Mouse (Mus musculus) neural tube, embryonic 15.5 days (tissue): ENCODE data around the gene Sestd1. TPM values are rescaled to one million over a fixed set of nuclear protein-coding genes. Genes with fewer than 3 reads are reported as not detected.

ENCODE experiments used
- ATAC-seq: fragments of 200-750 bp; cut with Nextera tagmentation; 2 replicates; pipeline ENCODE4 v1.8.0; 2017; ENCODE audit warnings: mild to moderate bottlenecking, moderate TSS enrichment, moderate library complexity; ENCODE audit not compliant: low FRiP score
- H3K27ac ChIP-seq: fragments of 300-500 bp; sonication (generic); replicated peaks from 2 replicates; pipeline ENCODE4 v1.5.1; 2015; ENCODE audit warnings: mild to moderate bottlenecking, inconsistent platforms
- H3K27me3 ChIP-seq: fragments of 300-500 bp; sonication (generic); replicated peaks from 2 replicates; pipeline ENCODE4 v1.6.1; 2015; ENCODE audit warnings: inconsistent platforms
- H3K36me3 ChIP-seq: fragments of 300-500 bp; sonication (generic); 2 replicates; pipeline ENCODE4 v1.6.1; 2015; ENCODE audit warnings: inconsistent platforms
- H3K4me1 ChIP-seq: fragments of 300-500 bp; sonication (generic); 2 replicates; pipeline ENCODE4 v1.6.1; 2015; ENCODE audit warnings: inconsistent platforms
- H3K4me2 ChIP-seq: fragments of 300-500 bp; sonication (generic); 2 replicates; pipeline ENCODE4 v1.6.1; 2015; ENCODE audit warnings: inconsistent platforms, mild to moderate bottlenecking, moderate library complexity
- H3K4me3 ChIP-seq: fragments of 300-500 bp; sonication (generic); replicated peaks from 2 replicates; pipeline ENCODE4 v1.5.1; 2015; ENCODE audit warnings: mild to moderate bottlenecking, inconsistent platforms
- H3K9ac ChIP-seq: fragments of 300-500 bp; sonication (generic); replicated peaks from 2 replicates; pipeline ENCODE4 v1.6.1; 2015; ENCODE audit warnings: mild to moderate bottlenecking, inconsistent platforms
- H3K9me3 ChIP-seq: fragments of 300-500 bp; sonication (generic); replicated peaks from 2 replicates; pipeline ENCODE4 v1.6.1; 2016; ENCODE audit warnings: inconsistent platforms
- WGBS: fragments of 180-500 bp; shearing (Covaris S2); methylation state at CpG from one replicate; pipeline ENCODE4 v1.1.7; 2015; ENCODE audit warnings: mixed read lengths; 5-methylcytosine and 5-hydroxymethylcytosine counted together
- polyA plus RNA-seq: library from polyadenylated mRNA; unstranded; fragments of >200 nt; fragmentation: Nextera tagmentation; extraction: Ambion mirVana; gene quantifications from 2 replicates; pipeline ENCODE4 v1.2.1, GENCODE M21; 2015

The Sestd1 gene
- polyA plus RNA-seq, 1 experiment from 2014 or later = 26.3 TPM

DNA sequence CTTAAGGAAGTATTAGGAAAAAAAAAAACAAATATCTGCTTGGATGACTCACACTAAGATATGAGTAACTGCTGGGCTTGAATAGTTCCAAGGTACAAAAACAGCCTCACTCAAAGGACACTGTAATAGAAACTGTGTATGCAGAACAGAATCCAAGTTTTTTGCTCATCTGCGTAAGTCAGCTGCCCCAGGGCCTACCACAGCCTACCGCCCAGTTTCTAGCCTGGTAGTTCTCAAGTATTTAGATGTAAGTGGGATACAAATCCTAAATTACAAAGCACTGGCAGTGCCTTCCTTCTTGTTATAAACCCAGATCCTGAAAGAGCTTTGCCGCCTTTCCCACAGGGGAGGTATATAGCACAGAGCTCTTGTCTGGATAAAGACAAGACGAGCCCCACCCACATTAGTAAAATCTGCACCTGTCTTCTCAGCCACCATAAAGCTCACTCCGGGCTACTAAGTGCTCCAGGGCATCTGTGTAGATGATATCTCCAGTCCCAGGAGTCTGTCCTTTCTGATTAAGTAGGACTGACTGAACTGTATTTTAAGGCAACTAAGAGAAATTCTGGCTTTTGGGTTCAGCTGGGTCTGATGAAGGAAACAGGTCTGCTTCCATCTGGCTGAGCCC lies 11.7 kb downstream of the Sestd1 start:
- Histone ChIP-seq H3K36me3 (no peaks in the 10 kb centered on the region), H3K9me3 (no peaks in the 10 kb centered on the region), H3K27me3 (no peaks in the 10 kb centered on the region), H3K4me1 (peaks cover 14% of the 10 kb centered on the region), H3K4me2 (no peak overlapping the region), H3K27ac (0 out of 2 replicates have a peak overlapping the region, but pooled peaks have one; percentile 23), H3K4me3 (no peak overlapping the region), H3K9ac (no peak overlapping the region)
- 56% methylated on average over 5 of the region's 5 CpGs for WGBS
- no peak for ATAC-seq

DNA sequence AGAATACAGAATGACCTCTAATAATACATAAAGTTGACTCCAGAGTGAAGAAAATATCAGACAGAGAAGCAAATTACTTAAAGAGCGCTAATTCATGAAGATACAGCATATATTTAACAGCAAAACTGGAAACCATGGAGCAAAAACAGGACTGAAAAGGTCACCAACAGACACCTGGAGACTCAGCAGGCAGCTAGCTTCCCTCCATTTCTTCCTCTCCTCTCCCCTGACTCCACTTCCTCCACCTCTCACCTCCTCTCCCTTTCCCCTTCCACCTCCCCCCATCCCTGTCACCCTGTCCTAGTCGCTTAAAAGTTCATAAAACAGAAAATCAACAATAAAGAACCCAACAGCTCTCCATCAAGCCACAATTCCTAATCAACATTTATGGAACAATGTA lies 13.5 kb downstream of the Sestd1 start:
- H3K27ac ChIP-seq = no peak overlapping the region
- no peaks in the 10 kb centered on the region for H3K9me3 ChIP-seq
- no peak overlapping the region for H3K9ac ChIP-seq
- peaks cover 11% of the 10 kb centered on the region for H3K4me1 ChIP-seq
- WGBS = 89% methylated on average over 2 of the region's 2 CpGs
- no peak overlapping the region for H3K4me2 ChIP-seq
- no peaks in the 10 kb centered on the region for H3K36me3 ChIP-seq
- H3K27me3 ChIP-seq = no peaks in the 10 kb centered on the region
- no peak for ATAC-seq
- no peak overlapping the region for H3K4me3 ChIP-seq

DNA sequence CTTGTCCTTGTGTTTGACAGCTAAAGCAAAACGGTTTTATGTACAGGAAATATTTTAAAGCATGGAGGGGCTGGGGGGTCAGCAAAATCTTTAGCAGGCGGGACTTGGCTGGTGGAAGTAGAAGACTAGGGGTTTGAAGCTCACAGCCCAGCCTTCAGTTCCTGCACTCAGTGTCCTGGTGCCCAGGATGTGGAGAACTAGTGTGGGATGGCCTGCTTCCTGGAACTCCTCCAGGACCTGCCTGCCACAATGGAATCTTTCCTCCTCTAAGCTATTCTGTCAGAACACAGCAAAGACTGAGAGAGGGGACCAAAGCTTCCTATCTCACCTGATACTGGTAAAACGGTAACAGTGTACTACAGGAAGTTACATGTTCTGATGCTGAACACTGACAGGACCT lies 14.4 kb downstream of the Sestd1 start:
- ATAC-seq = no peak
- H3K4me2 ChIP-seq = no peak overlapping the region
- H3K4me3 ChIP-seq = no peak overlapping the region
- H3K9ac ChIP-seq = no peak overlapping the region
- H3K36me3 ChIP-seq = no peaks in the 10 kb centered on the region
- H3K4me1 ChIP-seq = peaks cover 11% of the 10 kb centered on the region
- WGBS = 85% methylated on average over 3 of the region's 3 CpGs
- no peaks in the 10 kb centered on the region for H3K9me3 ChIP-seq
- no peaks in the 10 kb centered on the region for H3K27me3 ChIP-seq
- peak overlapping the region; percentile 37; the same call in 1 of the 2 replicates for H3K27ac ChIP-seq

DNA sequence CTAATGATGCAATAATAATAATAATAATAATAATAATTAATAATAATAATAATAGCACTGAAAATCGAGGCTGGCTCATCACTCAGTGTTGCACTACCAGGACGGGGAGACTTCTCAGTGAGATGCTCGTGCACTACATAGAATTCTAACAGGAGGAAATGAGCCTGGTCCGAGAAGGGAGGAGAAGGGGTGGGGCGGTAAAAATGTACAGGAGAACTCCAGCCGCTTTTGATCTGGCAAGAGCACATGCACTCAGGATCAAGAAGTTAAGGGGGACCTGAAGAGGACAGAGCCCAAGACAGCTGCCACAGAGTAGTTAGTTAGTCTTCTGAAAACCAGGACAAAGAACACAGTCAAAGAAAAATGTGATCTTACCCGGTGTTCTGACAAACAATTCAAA lies 15.1 kb downstream of the Sestd1 start:
- peaks cover 11% of the 10 kb centered on the region for H3K4me1 ChIP-seq

DNA sequence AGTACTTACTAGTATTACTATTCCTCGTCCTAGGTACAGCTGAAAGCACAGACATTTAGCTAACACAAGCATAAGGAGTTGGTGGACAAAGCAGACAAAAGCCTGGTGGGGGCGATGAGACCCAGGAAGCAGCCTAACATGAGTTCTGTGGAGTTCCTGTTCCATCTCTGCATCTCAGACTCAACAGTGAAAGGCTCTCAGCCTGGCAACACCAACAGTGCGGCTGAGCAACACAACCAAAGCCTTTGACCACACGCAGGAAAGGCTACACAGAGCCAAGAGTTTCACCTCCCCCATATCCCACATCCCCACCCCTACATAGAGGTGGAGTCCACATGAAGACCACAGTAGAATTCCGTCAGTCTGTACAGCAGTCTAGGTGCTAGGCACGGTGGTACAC lies 15.8 kb downstream of the Sestd1 start:
- no peak for ATAC-seq
- 87% methylated on average over 6 of the region's 6 CpGs for WGBS
- Histone ChIP-seq H3K9ac (no peak overlapping the region), H3K36me3 (no peaks in the 10 kb centered on the region), H3K27ac (no peak overlapping the region), H3K27me3 (no peaks in the 10 kb centered on the region), H3K4me1 (peaks cover 8% of the 10 kb centered on the region), H3K9me3 (no peaks in the 10 kb centered on the region), H3K4me2 (no peak overlapping the region), H3K4me3 (no peak overlapping the region)

More for the DNA sequence above, 15.1 kb downstream of the Sestd1 start:
- no peak for ATAC-seq
- Histone ChIP-seq H3K9ac (no peak overlapping the region), H3K4me3 (no peak overlapping the region), H3K36me3 (no peaks in the 10 kb centered on the region), H3K27me3 (no peaks in the 10 kb centered on the region), H3K4me2 (no peak overlapping the region), H3K9me3 (no peaks in the 10 kb centered on the region), H3K27ac (no peak overlapping the region)
- WGBS = 72% methylated on average over 7 of the region's 7 CpGs

DNA sequence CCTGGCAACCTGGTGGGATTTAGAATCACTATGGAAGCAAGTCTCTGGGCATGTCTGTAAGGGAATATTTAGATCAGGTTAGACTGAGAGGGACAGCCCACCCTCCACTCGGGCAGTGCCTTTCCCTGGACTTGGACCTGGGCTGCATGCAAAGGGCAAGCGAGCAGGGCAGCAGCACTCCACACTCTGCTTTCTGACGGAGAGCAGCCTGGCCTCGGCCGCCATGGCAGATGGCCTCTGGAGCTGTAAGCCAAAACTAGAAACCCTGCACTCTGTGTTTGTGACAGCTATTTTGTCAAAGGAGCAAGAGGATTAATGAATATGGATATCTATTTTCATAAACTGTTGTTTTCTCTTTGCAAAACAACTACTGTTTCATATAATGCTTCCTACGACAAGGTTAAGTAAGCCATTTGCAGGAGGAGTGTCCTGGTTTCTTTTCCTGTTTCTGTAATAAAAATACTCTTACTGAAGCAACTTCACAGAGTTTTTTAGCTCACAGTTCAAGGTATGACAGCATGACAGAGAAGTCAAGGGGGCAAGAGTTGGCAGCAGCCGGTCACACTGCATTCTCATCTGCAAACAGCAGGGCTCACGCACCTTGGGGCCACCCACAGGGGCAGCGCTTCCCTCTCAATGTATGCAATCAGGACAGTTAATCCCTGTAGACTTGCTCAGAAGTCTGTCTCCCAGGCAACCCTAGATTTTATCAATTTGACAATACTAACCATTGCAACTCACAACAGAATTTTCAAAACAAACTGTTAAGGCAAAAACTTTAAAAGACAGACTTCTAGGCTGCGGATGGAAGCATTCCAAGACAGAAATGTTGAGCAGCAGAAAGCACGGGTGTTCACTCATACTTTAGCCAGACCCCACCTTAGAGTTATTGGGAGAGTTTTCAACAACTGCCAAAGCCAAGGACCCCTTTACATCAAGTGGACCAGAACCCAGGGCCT lies 16.6 kb downstream of the Sestd1 start:
- WGBS = 64% methylated on average over 11 of the region's 11 CpGs
- no peak overlapping the region for H3K27ac ChIP-seq
- no peak overlapping the region for H3K4me2 ChIP-seq
- no peaks in the 10 kb centered on the region for H3K36me3 ChIP-seq
- ATAC-seq = no peak
- no peaks in the 10 kb centered on the region for H3K9me3 ChIP-seq
- H3K4me3 ChIP-seq = no peak overlapping the region
- peaks cover 4% of the 10 kb centered on the region for H3K4me1 ChIP-seq
- H3K27me3 ChIP-seq = no peaks in the 10 kb centered on the region
- H3K9ac ChIP-seq = no peak overlapping the region

DNA sequence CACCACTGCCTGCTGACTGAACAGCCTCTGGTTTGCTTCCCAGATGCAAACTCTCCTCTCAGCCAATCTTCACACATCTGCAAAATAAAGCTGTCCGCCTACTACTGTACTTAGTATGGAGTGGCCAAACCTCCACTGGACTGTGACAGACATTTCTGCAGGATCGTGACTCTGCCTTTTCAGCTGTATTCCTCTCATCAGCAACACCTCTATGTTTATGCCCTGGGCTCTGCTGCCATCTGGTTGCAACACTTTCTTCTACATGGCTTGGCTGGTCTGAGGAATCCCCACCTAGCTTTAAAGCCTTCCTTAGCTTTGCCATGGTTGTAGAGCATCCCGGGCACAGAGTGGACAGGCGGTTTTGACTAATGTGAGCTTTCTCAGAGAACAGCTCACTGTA lies 20.3 kb downstream of the Sestd1 start:
- no peak for ATAC-seq
- H3K9ac ChIP-seq = no peak overlapping the region
- no peak overlapping the region for H3K27ac ChIP-seq
- no peak overlapping the region for H3K4me3 ChIP-seq
- H3K9me3 ChIP-seq = no peaks in the 10 kb centered on the region
- H3K27me3 ChIP-seq = no peaks in the 10 kb centered on the region
- no peak overlapping the region for H3K4me2 ChIP-seq
- H3K36me3 ChIP-seq = no peaks in the 10 kb centered on the region; the same call in 1 of the 2 replicates
- WGBS = 78% methylated on average over 4 of the region's 4 CpGs
- 0 out of 2 replicates have a peak, but pooled peaks cover 4% of the 10 kb centered on the region for H3K4me1 ChIP-seq

DNA sequence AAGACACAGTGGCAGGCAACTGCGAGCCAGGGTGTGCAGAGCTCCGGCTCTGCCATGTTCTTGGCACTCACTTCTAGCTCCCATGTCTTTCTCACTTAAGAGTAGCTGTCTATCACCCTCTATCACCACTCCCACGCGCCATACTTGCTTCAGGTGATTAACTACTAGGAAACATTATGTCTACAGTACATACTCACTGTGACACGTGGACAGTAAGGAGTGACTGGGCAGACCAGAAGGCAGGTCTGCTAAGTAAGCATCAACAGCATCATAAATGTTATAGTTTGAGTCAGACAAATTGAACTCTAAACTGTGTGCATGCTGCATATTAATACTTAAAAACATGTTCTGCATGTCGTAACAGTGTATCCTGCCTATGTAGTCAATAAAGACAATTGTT lies 27.2 kb downstream of the Sestd1 start:
- no peaks in the 10 kb centered on the region; the same call in 1 of the 2 replicates for H3K36me3 ChIP-seq
- no peak overlapping the region for H3K4me2 ChIP-seq
- H3K27ac ChIP-seq = no peak overlapping the region
- H3K27me3 ChIP-seq = no peaks in the 10 kb centered on the region
- no peak overlapping the region for H3K4me3 ChIP-seq
- no peaks in the 10 kb centered on the region for H3K9me3 ChIP-seq
- peaks cover 20% of the 10 kb centered on the region for H3K4me1 ChIP-seq
- H3K9ac ChIP-seq = no peak overlapping the region
- 89% methylated on average over 6 of the region's 6 CpGs for WGBS
- ATAC-seq = no peak

DNA sequence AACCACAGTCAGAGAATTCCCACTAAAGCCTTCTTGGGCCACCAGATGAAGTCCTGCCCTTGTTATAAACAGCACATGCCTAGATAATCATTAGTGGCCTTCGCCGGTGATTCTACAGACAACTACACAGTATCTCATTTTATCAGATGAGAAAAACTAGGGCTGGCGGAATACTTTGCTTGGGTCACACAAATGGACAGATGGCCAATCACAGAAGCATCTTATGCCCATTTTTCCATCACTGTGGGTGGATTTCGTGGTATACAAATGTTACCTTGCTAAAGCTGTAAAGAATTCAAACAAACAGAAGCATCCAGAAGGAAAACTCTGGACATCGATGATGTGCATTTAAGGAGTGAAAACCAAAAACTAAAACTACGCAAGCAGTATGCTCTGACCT lies 28.7 kb downstream of the Sestd1 start:
- Histone ChIP-seq H3K27me3 (no peaks in the 10 kb centered on the region), H3K9me3 (no peaks in the 10 kb centered on the region), H3K27ac (no peak overlapping the region), H3K4me1 (peaks cover 16% of the 10 kb centered on the region), H3K4me2 (no peak overlapping the region), H3K9ac (no peak overlapping the region), H3K4me3 (no peak overlapping the region), H3K36me3 (no peaks in the 10 kb centered on the region; the same call in 1 of the 2 replicates)
- WGBS = 96% methylated on average over 6 of the region's 6 CpGs
- no peak for ATAC-seq

DNA sequence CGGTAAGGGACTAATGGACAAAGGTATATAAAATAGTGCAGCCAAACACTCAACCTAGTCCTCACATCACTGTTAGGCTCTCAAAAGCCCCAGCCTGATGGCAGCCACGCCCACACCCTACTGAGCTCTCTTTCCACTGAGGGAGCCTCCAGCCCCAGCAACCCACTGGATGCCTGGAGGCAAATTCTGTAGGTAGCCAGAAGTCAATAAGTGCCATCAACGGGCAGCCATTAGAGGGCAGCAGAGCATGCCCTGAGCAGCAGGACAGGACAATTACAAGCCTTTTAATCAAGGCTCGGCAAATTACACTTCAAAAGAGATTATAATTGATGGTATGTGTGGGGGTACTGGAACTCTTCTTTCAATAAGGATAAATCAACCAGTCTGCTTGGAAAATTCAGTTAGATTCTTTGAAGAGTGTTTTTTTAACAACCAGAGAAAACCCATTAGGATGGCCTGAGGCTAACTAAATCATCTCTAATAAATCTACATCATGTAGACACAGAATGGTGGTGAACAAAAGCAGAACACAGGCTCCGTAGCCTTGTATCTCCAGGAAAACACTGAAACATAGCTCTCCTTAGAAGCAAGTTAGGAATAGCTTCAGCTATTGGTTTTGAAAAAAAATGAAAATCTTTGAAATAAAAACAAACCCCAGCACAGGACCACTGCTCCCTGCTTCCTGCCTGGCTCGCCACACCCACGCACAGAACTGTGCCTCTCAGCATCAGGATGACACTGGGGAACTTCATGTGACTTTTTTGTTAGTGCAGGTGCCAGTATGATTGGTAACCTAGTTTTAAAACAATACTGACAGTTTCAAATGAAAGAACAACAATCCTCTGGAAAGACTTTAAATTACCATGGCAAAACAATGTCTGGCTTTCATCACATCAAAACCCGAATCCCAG lies 30.4 kb downstream of the Sestd1 start:
- no peaks in the 10 kb centered on the region for H3K9me3 ChIP-seq
- H3K4me1 ChIP-seq = peaks cover 27% of the 10 kb centered on the region
- H3K36me3 ChIP-seq = no peaks in the 10 kb centered on the region
- H3K9ac ChIP-seq = no peak overlapping the region
- H3K27ac ChIP-seq = 0 out of 2 replicates have a peak overlapping the region, but pooled peaks have one; percentile 4
- peak; percentile 14; the same call in 1 of the 2 replicates for ATAC-seq
- H3K4me3 ChIP-seq = no peak overlapping the region
- no peak overlapping the region for H3K4me2 ChIP-seq
- no peaks in the 10 kb centered on the region for H3K27me3 ChIP-seq
- 29% methylated on average over 8 of the region's 8 CpGs for WGBS

DNA sequence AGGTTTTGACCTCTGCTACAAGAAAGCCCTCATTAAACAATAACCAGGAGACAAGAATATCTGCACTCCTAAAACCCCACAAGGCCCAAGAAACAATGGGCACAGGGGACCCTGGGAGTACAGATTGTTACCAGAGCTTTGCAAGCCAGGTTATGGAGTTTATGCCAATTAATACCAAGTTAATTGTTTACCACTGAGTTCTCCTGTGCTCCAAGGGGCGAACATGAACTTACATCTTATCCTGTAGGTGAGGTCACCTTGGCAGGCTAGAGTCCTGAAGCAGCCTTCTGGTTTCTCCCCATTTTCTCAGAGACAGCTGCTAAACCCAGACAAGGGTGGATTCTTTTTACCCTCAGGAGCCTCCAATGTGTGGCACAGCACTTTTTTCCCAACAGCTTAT lies 32.0 kb downstream of the Sestd1 start:
- ATAC-seq = no peak
- Histone ChIP-seq H3K4me3 (no peak overlapping the region), H3K36me3 (peaks cover 3% of the 10 kb centered on the region; the same call in 1 of the 2 replicates), H3K4me1 (peaks cover 25% of the 10 kb centered on the region), H3K27me3 (no peaks in the 10 kb centered on the region), H3K4me2 (no peak overlapping the region), H3K9me3 (no peaks in the 10 kb centered on the region), H3K27ac (no peak overlapping the region), H3K9ac (no peak overlapping the region)
- WGBS = 91% methylated on average over 1 of the region's 1 CpGs
